ENCODE assay signal across 11 mouse cellular contexts in genomic region chr1:74891513-74891912, GRCm38 (mm10). TPM values are rescaled to one million over a fixed set of nuclear protein-coding genes. Genes with fewer than 3 reads are reported as not detected.
DNase-seq lines count a peak whose midpoint lies in the region; ATAC-seq and TF ChIP-seq lines count a peak whose summit lies in the region.
"Had no signal": no experiment of that assay in that cellular context is flagged by ENCODE, and none has a peak within 500 bp of the region (broad histone marks: within the 10 kb centered on the region; RNA-seq: fewer than 3 reads in every experiment).

No protein-coding gene starts in this region.

- TF ChIP-seq CTCF in heart, adult 2 months (IDR thresholded peaks at IDR 0.05) = no peak
- no peak for TF ChIP-seq CTCF in stomach, postnatal 0 days (IDR thresholded peaks at IDR 0.05; ENCODE audit: low read depth)

- H3K9ac ChIP-seq in heart, adult 2 months (ENCODE audit: low read depth, low read length) = no peak overlapping the region
- no peak overlapping the region for H3K9ac ChIP-seq in stomach, postnatal 0 days (ENCODE audit: low read length)

- peak; percentile 70 for DNase-seq in heart, postnatal 4 days
- no peak for DNase-seq in heart, adult 2 months
- DNase-seq in ovary, postnatal 36 days (ENCODE audit: low spot score) = peak; percentile 46
- no peak for DNase-seq in ovary, adult 18-20 months (ENCODE audit: low spot score)
- DNase-seq in embryo, embryonic 9.5 days (ENCODE audit: extremely low spot score) = peak; percentile 52
- peak; percentile 69 for DNase-seq in stomach, postnatal 0 days (ENCODE audit: low spot score)
- no peak for DNase-seq in MN1 (ENCODE audit: low spot score)
- DNase-seq in gastrocnemius, adult 8-10 months (ENCODE audit: low spot score in 2 of 2) = no peak

- H3K79me2 ChIP-seq in heart, adult 2 months (replicated peaks; ENCODE audit: control insufficient read depth, insufficient read depth, low read length) = no peaks in the 10 kb centered on the region

- no peak for ATAC-seq in stomach, postnatal 0 days (ENCODE audit: low FRiP score, low TSS enrichment)

- no peak overlapping the region for H3K4me3 ChIP-seq in heart, adult 2 months
- no peak overlapping the region for H3K4me3 ChIP-seq in stomach, postnatal 0 days (ENCODE audit: low read depth, low read length)
- H3K4me3 ChIP-seq: megakaryocyte, embryonic 14.5 days had no signal

- no peaks in the 10 kb centered on the region for H3K9me3 ChIP-seq in stomach, postnatal 0 days (ENCODE audit: control insufficient read depth, low read length)
- H3K9me3 ChIP-seq: megakaryocyte, embryonic 14.5 days had no signal

- H3K4me1 ChIP-seq in heart, adult 2 months (ENCODE audit: control insufficient read depth, insufficient read depth, low read length) = no peaks in the 10 kb centered on the region
- no peaks in the 10 kb centered on the region for H3K4me1 ChIP-seq in stomach, postnatal 0 days (replicated peaks; ENCODE audit: control insufficient read depth, insufficient read depth)

- H3K36me3 ChIP-seq in heart, adult 2 months (ENCODE audit: control insufficient read depth, insufficient read depth, low read length) = no peaks in the 10 kb centered on the region
- H3K36me3 ChIP-seq in stomach, postnatal 0 days (ENCODE audit: control insufficient read depth, insufficient read depth, low read length) = no peaks in the 10 kb centered on the region

- intact Hi-C loops in heart, adult 2 months (cut with DNase I) = no loop called here

- no peak overlapping the region for H3K4me2 ChIP-seq in stomach, postnatal 0 days (replicated peaks; ENCODE audit: low read depth)

- TF ChIP-seq POLR2A in heart, adult 2 months (IDR thresholded peaks at IDR 0.05; ENCODE audit: insufficient read depth, low read depth, low read length) = no peak

- H3K27me3 ChIP-seq in heart, adult 2 months (ENCODE audit: control insufficient read depth, insufficient read depth, low read length) = peaks cover 4% of the 10 kb centered on the region; the same call in 1 of the 2 replicates
- peaks cover 13% of the 10 kb centered on the region; the same call in 1 of the 2 replicates for H3K27me3 ChIP-seq in stomach, postnatal 0 days (ENCODE audit: control insufficient read depth, insufficient read depth, low read length)

- 0% methylated on average over 8 of the region's 8 CpGs for WGBS in heart, adult 2 months
- 0% methylated on average over 2 of the region's 8 CpGs for WGBS in stomach, postnatal 0 days

- no peak overlapping the region for H3K27ac ChIP-seq in heart, adult 2 months
- no peak overlapping the region for H3K27ac ChIP-seq in stomach, postnatal 0 days (replicated peaks)

- no peak for TF ChIP-seq EP300 in heart, adult 2 months (IDR thresholded peaks at IDR 0.05; ENCODE audit: insufficient read depth, low read depth, low read length)
- TF ChIP-seq EP300 in stomach, postnatal 0 days (optimal IDR thresholded peaks at IDR 0.05) = no peak

RNA-seq across cellular contexts. Expression of gene Cryba2, which starts 1.4 kb away (rescaled TPM):
- not detected for total RNA-seq in heart, postnatal 4 days (2021)
- total RNA-seq in heart, adult 2 months (2021) = not detected
- 0.16 TPM in 1 of 2 replicates, not detected in the other for polyA plus RNA-seq in heart, adult 2 months (2012; rRNA removed)
- polyA plus RNA-seq in stomach, postnatal 0 days (2015; fragmentation: Nextera tagmentation; extraction: Ambion mirVana) = 0.50 and 0.93 TPM in 2 replicates
- not detected for total RNA-seq in gastrocnemius, adult 8-10 months (2022)
- total RNA-seq: heart, adult 8-10 months had no signal

RNA-seq across cellular contexts. Expression of gene Fev, which starts 6.3 kb away (rescaled TPM):
- total RNA-seq in heart, postnatal 4 days (2021) = not detected
- total RNA-seq in heart, adult 2 months (2021) = not detected
- 0.10 TPM in 1 of 2 replicates, not detected in the other for polyA plus RNA-seq in heart, adult 2 months (2012; rRNA removed)
- polyA plus RNA-seq in stomach, postnatal 0 days (2015; fragmentation: Nextera tagmentation; extraction: Ambion mirVana) = 0.22 and 0.31 TPM in 2 replicates
- not detected for total RNA-seq in gastrocnemius, adult 8-10 months (2022)
- total RNA-seq: heart, adult 8-10 months had no signal
- polyA plus RNA-seq: cortical plate, adult 2 months had no signal

RNA-seq across cellular contexts. Expression of gene Cdk5r2, which starts 36.8 kb away (rescaled TPM):
- not detected for total RNA-seq in heart, postnatal 4 days (2021)
- total RNA-seq in heart, adult 2 months (2021) = under 1 TPM in 1 of 2 experiments, not detected in 1; 0.07 TPM
- polyA plus RNA-seq in heart, adult 2 months (2012; rRNA removed) = 0.06 and 0.15 TPM in 2 replicates
- 0.12 and 0.19 TPM in 2 replicates for polyA plus RNA-seq in stomach, postnatal 0 days (2015; fragmentation: Nextera tagmentation; extraction: Ambion mirVana)
- total RNA-seq in gastrocnemius, adult 8-10 months (2022) = not detected

RNA-seq across cellular contexts. Expression of gene Cfap65, which starts 43.9 kb away (rescaled TPM):
- total RNA-seq in heart, postnatal 4 days (2021) = not detected
- not detected for total RNA-seq in heart, adult 2 months (2021)
- 0.03 and 2.3 TPM in 2 replicates for polyA plus RNA-seq in heart, adult 2 months (2012; rRNA removed)
- polyA plus RNA-seq in stomach, postnatal 0 days (2015; fragmentation: Nextera tagmentation; extraction: Ambion mirVana) = 0.04 TPM in 1 of 2 replicates, not detected in the other
- not detected for total RNA-seq in gastrocnemius, adult 8-10 months (2022)
- total RNA-seq: heart, adult 8-10 months had no signal

RNA-seq across cellular contexts. Expression of gene Ihh, which starts 60.0 kb away (rescaled TPM):
- under 1 TPM; 0.18 to 0.26 TPM for total RNA-seq in heart, postnatal 4 days (2021)
- total RNA-seq in heart, adult 2 months (2021) = under 1 TPM; 0.14 to 0.16 TPM
- 0.04 and 0.23 TPM in 2 replicates for polyA plus RNA-seq in heart, adult 2 months (2012; rRNA removed)
- 25.1 and 25.8 TPM in 2 replicates for polyA plus RNA-seq in stomach, postnatal 0 days (2015; fragmentation: Nextera tagmentation; extraction: Ambion mirVana)
- under 1 TPM in 2 of 4 experiments, not detected in 2; 0.16 to 0.19 TPM for total RNA-seq in gastrocnemius, adult 8-10 months (2022)

Comparison
In these comparisons a context has a peak if more than half of its experiments do, and no peak if none do; other contexts are left out.
1. DNase-seq: peak in heart, postnatal 4 days (single experiment), ovary, postnatal 36 days (single experiment), embryo, embryonic 9.5 days (single experiment) and stomach, postnatal 0 days (single experiment); none in heart, adult 2 months (0 of 2), ovary, adult 18-20 months (single experiment), MN1 (single experiment) and gastrocnemius, adult 8-10 months (0 of 2).